Comparison of ENCODE assay signal across 17 mouse cellular contexts in the genomic region with DNA sequence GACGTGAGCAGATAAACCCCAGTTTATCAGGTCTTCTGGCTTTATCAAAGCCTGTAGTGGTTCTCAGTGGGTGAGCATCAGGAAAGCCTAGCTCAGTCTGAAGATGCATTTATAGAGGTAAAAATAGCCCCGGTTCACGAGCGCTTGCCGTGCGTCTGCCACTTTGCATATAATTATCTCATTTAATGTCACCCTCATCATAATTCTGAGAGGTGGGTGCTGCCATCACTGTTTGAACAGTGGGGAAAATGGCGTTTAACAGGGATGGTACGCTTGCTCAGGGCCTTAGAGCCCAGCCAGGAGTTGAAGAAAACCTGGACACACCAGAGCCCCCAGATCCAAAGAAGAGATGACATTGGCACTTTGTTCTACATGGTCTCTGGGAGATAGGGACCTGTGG.
"Had no signal": no experiment of that assay in that cellular context is flagged by ENCODE, and none has a peak within 500 bp of the region (broad histone marks: within the 10 kb centered on the region; RNA-seq: fewer than 3 reads in every experiment).

No protein-coding gene starts in this region.

- H3K9ac ChIP-seq: liver, postnatal 0 days; lung, embryonic 15.5 days; midbrain, embryonic 13.5 days; midbrain, embryonic 15.5 days; neural tube, embryonic 12.5 days; stomach, embryonic 15.5 days had no signal

- H3K4me3 ChIP-seq: lung, embryonic 15.5 days; megakaryocyte, embryonic 14.5 days; midbrain, embryonic 13.5 days; midbrain, embryonic 15.5 days; neural tube, embryonic 12.5 days; stomach, embryonic 15.5 days had no signal

- DNase-seq: liver, postnatal 0 days; lung, adult 2 months; lung, postnatal 14 days; lung, postnatal 36 days; right cerebral cortex, postnatal 14 days; thymus, adult 2 months; thymus, postnatal 25 days; thymus, postnatal 4 days had no signal

- H3K4me2 ChIP-seq: lung, embryonic 15.5 days; midbrain, embryonic 13.5 days; midbrain, embryonic 15.5 days; neural tube, embryonic 12.5 days; stomach, embryonic 15.5 days had no signal

- H3K27me3 ChIP-seq: lung, embryonic 15.5 days; midbrain, embryonic 13.5 days; midbrain, embryonic 15.5 days; neural tube, embryonic 12.5 days; stomach, embryonic 15.5 days had no signal

- H3K27ac ChIP-seq: lung, embryonic 15.5 days; macrophage; midbrain, embryonic 13.5 days; midbrain, embryonic 15.5 days; neural tube, embryonic 12.5 days; stomach, embryonic 15.5 days; stomach, postnatal 0 days had no signal

- ATAC-seq: liver, postnatal 0 days; lung, postnatal 0 days; midbrain, embryonic 13.5 days; midbrain, embryonic 15.5 days had no signal

- H3K4me1 ChIP-seq: lung, embryonic 15.5 days; midbrain, embryonic 13.5 days; midbrain, embryonic 15.5 days; neural tube, embryonic 12.5 days; stomach, embryonic 15.5 days had no signal

- H3K36me3 ChIP-seq: lung, embryonic 15.5 days; midbrain, embryonic 13.5 days; midbrain, embryonic 15.5 days; neural tube, embryonic 12.5 days; stomach, embryonic 15.5 days had no signal

- H3K9me3 ChIP-seq: lung, embryonic 15.5 days; midbrain, embryonic 13.5 days; midbrain, embryonic 15.5 days; neural tube, embryonic 12.5 days; stomach, embryonic 15.5 days had no signal
